Mouse (Mus musculus) lung, adult 2 months (tissue): Measurements from ENCODE around the gene Nup35.

Experiments
- CTCF ChIP-seq: fragments of 200-500 bp; IDR thresholded peaks from 2 replicates; pipeline ENCODE4 v1.5.1; 2011; ENCODE audit warnings: mild to moderate bottlenecking, low read length, control low read depth; ENCODE audit not compliant: insufficient read depth
- POLR2A ChIP-seq: fragments of 200-500 bp; IDR thresholded peaks from 2 replicates; pipeline ENCODE4 v1.6.1; 2011; ENCODE audit warnings: low read depth, mild to moderate bottlenecking, control low read depth, low read length, borderline replicate concordance; ENCODE audit errors: extremely low read depth

DNA sequence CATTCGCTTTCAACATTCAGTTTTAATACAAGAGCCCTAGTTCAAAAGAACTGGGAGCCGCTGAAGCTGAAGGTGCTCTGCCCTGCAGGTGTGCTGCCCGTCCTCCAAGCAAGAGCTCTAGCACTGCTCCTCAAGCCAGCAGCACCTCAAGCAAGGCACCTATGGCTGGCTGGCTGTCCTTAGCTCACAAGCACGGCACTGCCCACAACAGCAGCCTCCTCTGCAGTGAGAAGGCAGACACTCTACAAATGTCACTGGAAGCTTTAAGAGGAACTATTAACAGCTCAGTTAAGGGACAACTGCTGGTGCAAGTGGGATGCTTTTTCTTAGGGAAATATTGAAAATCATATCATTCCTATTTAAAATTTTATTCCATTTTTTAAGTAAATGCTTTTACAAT lies 46.4 kb upstream of the Nup35 start:
- no peak for TF ChIP-seq CTCF
- no peak for TF ChIP-seq POLR2A
